Mouse (Mus musculus) bone marrow macrophage, adult 2 months (primary cell): ENCODE results near the gene Cnot1.

ENCODE experiments used
- CTCF ChIP-seq: IDR thresholded peaks from 2 replicates; pipeline ENCODE4 v1.5.1; 2012; ENCODE audit warnings: low read depth, mild to moderate bottlenecking, low read length, moderate library complexity
- POLR2A ChIP-seq: IDR thresholded peaks from 2 replicates; pipeline ENCODE4 v1.6.1; 2012; ENCODE audit warnings: mild to moderate bottlenecking, low read depth, low read length, borderline replicate concordance

- TF ChIP-seq CTCF (no peak), POLR2A (no peak)
Measured at GRCm38 (mm10) chr8:95738596-95738995, 68.7 kb downstream of the Cnot1 start.
